Mouse (Mus musculus): ENCODE measurements around the gene Fbxw25. TPM values are rescaled to one million over a fixed set of nuclear protein-coding genes. Genes with fewer than 3 reads are reported as not detected.
"Not testable (repeated sequence)": the region's sequence is repeated elsewhere in the genome, so short reads cannot be mapped to it uniquely, and the experiment has no call there.

The Fbxw25 gene
- not detected in 2 replicates for polyA plus RNA-seq (2016; fragmentation: Nextera tagmentation; extraction: Ambion mirVana)

GRCm38 (mm10) chr9:109664552-109664951 is at the start of gene Fbxw25:
Fbxw25 (minus strand) TSS chr9:109664652.
- not testable (repeated sequence) for H3K4me3 ChIP-seq; H3K27me3 ChIP-seq (replicated peaks); H3K9me3 ChIP-seq; H3K4me1 ChIP-seq; H3K27ac ChIP-seq; H3K4me2 ChIP-seq (replicated peaks); ATAC-seq (ENCODE audit: low FRiP score, low read depth); H3K9ac ChIP-seq; H3K36me3 ChIP-seq
- 84% methylated on average over 2 of the region's 2 CpGs for WGBS

GRCm38 (mm10) chr9:109702600-109702999 is 38.1 kb upstream of the Fbxw25 start, which contains the start of gene Fbxw18:
Fbxw18 (minus strand) TSS chr9:109702700.
- not testable (repeated sequence) for H3K9ac ChIP-seq; H3K4me1 ChIP-seq; H3K4me2 ChIP-seq (replicated peaks); H3K27ac ChIP-seq; H3K36me3 ChIP-seq; H3K4me3 ChIP-seq; ATAC-seq (ENCODE audit: low FRiP score, low read depth); H3K9me3 ChIP-seq; H3K27me3 ChIP-seq (replicated peaks)
- WGBS: 79% methylated on average over 4 of the region's 4 CpGs

- ATAC-seq (ENCODE audit: low FRiP score, low read depth): no peak
- Histone ChIP-seq H3K4me1 (no peaks in the 10 kb centered on the region), H3K9ac (no peak overlapping the region), H3K4me2 (replicated peaks) (no peak overlapping the region), H3K36me3 (no peaks in the 10 kb centered on the region), H3K9me3 (no peaks in the 10 kb centered on the region), H3K27ac (no peak overlapping the region), H3K27me3 (replicated peaks) (no peaks in the 10 kb centered on the region), H3K4me3 (no peak overlapping the region)
- 6% methylated on average over 1 of the region's 1 CpGs for WGBS
Measured at GRCm38 (mm10) chr9:109685299-109685698, 20.8 kb upstream of the Fbxw25 start.

GRCm38 (mm10) chr9:109625957-109626356 is 38.5 kb downstream of the Fbxw25 start, which contains the start of gene Fbxw24:
Fbxw24 (minus strand) TSS chr9:109626057.
- H3K9me3 ChIP-seq; H3K4me3 ChIP-seq; ATAC-seq (ENCODE audit: low FRiP score, low read depth); H3K27ac ChIP-seq; H3K9ac ChIP-seq; H3K4me1 ChIP-seq; H3K4me2 ChIP-seq (replicated peaks); H3K36me3 ChIP-seq; H3K27me3 ChIP-seq (replicated peaks): not testable (repeated sequence)
- WGBS: 82% methylated on average over 2 of the region's 2 CpGs

GRCm38 (mm10) chr9:109606837-109607236 is 57.6 kb downstream of the Fbxw25 start:
- not testable (repeated sequence) for H3K4me3 ChIP-seq; H3K4me1 ChIP-seq; H3K9me3 ChIP-seq; H3K4me2 ChIP-seq (replicated peaks); H3K27ac ChIP-seq; H3K9ac ChIP-seq; H3K27me3 ChIP-seq (replicated peaks); H3K36me3 ChIP-seq; ATAC-seq (ENCODE audit: low FRiP score, low read depth)
- WGBS: 46% methylated on average over 5 of the region's 5 CpGs

- 70% methylated on average over 2 of the region's 2 CpGs for WGBS
- not testable (repeated sequence) for H3K27ac ChIP-seq; H3K27me3 ChIP-seq (replicated peaks); H3K4me3 ChIP-seq; H3K9ac ChIP-seq; H3K9me3 ChIP-seq; H3K36me3 ChIP-seq; ATAC-seq (ENCODE audit: low FRiP score, low read depth); H3K4me1 ChIP-seq; H3K4me2 ChIP-seq (replicated peaks)
Measured at GRCm38 (mm10) chr9:109602128-109602527, 62.3 kb downstream of the Fbxw25 start.

- H3K4me1 ChIP-seq: no peaks in the 10 kb centered on the region
- H3K4me2 ChIP-seq (replicated peaks): no peak overlapping the region
- H3K36me3 ChIP-seq: no peaks in the 10 kb centered on the region
- no peak for ATAC-seq (ENCODE audit: low FRiP score, low read depth)
- H3K9ac ChIP-seq: no peak overlapping the region
- H3K4me3 ChIP-seq: no peak overlapping the region
- no peaks in the 10 kb centered on the region for H3K27me3 ChIP-seq (replicated peaks)
- H3K9me3 ChIP-seq: no peaks in the 10 kb centered on the region
- no peak overlapping the region for H3K27ac ChIP-seq
Measured at GRCm38 (mm10) chr9:109597226-109597625, 67.2 kb downstream of the Fbxw25 start.

Other genes starting within 250 kb of the Fbxw25 start
- not detected in 2 replicates for gene Fbxw16, start 215.5 kb downstream of the Fbxw25 start, polyA plus RNA-seq (2016; fragmentation: Nextera tagmentation; extraction: Ambion mirVana)
- not detected in 2 replicates for gene Fbxw19, start 168.8 kb downstream of the Fbxw25 start, polyA plus RNA-seq (2016; fragmentation: Nextera tagmentation; extraction: Ambion mirVana)
- not detected in 2 replicates for gene Fbxw15, start 96.4 kb downstream of the Fbxw25 start, polyA plus RNA-seq (2016; fragmentation: Nextera tagmentation; extraction: Ambion mirVana)
- gene Fbxw24, start 38.6 kb downstream of the Fbxw25 start, polyA plus RNA-seq (2016; fragmentation: Nextera tagmentation; extraction: Ambion mirVana): 0.13 TPM in 1 of 2 replicates, not detected in the other
- gene Fbxw18, start 38.0 kb upstream of the Fbxw25 start, polyA plus RNA-seq (2016; fragmentation: Nextera tagmentation; extraction: Ambion mirVana): not detected in 2 replicates
- gene Fbxw26, start 81.4 kb upstream of the Fbxw25 start, polyA plus RNA-seq (2016; fragmentation: Nextera tagmentation; extraction: Ambion mirVana): not detected in 2 replicates
- not detected in 2 replicates for gene Fbxw27, start 126.0 kb upstream of the Fbxw25 start, polyA plus RNA-seq (2016; fragmentation: Nextera tagmentation; extraction: Ambion mirVana)
- not detected in 2 replicates for gene Spink8, start 147.6 kb upstream of the Fbxw25 start, polyA plus RNA-seq (2016; fragmentation: Nextera tagmentation; extraction: Ambion mirVana)
- 64.5 and 66.7 TPM in 2 replicates for gene Nme6, start 168.1 kb upstream of the Fbxw25 start, polyA plus RNA-seq (2016; fragmentation: Nextera tagmentation; extraction: Ambion mirVana)
- 1.8 and 2.2 TPM in 2 replicates for gene Camp, start 185.0 kb upstream of the Fbxw25 start, polyA plus RNA-seq (2016; fragmentation: Nextera tagmentation; extraction: Ambion mirVana)
- 33.9 and 36.3 TPM in 2 replicates for gene Cdc25a, start 210.9 kb upstream of the Fbxw25 start, polyA plus RNA-seq (2016; fragmentation: Nextera tagmentation; extraction: Ambion mirVana)

Measured in neural tube, embryonic 12.5 days (tissue).